17 mouse cellular contexts compared by ENCODE assay signal in the genomic region with DNA sequence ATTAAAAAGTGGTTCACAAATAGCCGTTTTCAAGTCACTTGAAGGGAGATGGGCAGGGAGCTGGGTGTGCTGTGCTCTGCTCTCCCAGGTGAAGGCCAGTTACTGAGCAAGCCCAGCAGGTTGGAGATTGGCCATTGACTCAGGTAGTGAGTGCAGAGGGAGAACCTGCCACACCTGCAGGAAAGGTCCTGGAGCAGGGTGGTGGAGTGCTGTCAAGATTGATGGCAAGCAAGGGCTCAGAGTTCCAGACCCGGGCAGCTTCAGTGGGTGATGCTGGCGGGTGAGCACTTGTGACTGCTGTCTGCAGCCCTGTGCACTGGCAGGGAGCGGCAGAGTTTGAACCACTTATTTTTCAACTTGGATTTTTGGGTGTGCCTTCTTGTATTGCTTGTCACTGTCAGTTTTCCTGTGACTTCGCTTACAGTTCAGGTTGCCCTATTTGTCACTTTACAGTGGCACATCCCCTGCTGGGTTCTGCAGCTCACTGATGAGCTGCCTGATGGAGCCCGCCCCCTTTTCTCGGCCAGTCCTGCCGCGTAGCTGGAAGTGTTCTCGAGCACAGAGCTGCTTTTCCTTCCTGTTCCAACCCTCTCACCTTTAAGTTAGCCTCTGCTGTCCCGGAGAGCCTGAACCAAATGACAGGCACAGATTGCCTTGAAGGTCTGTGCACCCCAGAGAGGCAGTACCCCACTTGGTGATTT. TPM values are rescaled to one million over a fixed set of nuclear protein-coding genes. Genes with fewer than 3 reads are reported as not detected.
DNase-seq lines count a peak whose midpoint lies in the region; ATAC-seq and TF ChIP-seq lines count a peak whose summit lies in the region.
"Had no signal": no experiment of that assay in that cellular context is flagged by ENCODE, and none has a peak within 500 bp of the region (broad histone marks: within the 10 kb centered on the region; RNA-seq: fewer than 3 reads in every experiment).

No protein-coding gene starts in this region.

- DNase-seq in frontal cortex, postnatal 36 days (ENCODE audit: low spot score in 2 of 2), result no peak
- no peak for DNase-seq in layer of hippocampus, adult 2 months (ENCODE audit: low spot score in 2 of 2)
- no peak for DNase-seq in layer of hippocampus, postnatal 14 days (ENCODE audit: low spot score in 2 of 2)
- no peak for DNase-seq in retina, postnatal 1 day
- no peak for DNase-seq in layer of hippocampus, adult 8-10 months (ENCODE audit: low spot score in 2 of 2)
- DNase-seq: cerebellum, adult 11-12 months; gastrocnemius, postnatal 25 days; kidney, adult 18-20 months; layer of hippocampus, adult 9-11 months; left cerebral cortex, postnatal 4 days; midbrain, embryonic 14.5 days; right cerebral cortex, postnatal 14 days; thymus, postnatal 4 days had no signal

- peak overlapping the region; percentile 33 for H3K4me2 ChIP-seq in embryonic facial prominence, embryonic 13.5 days
- H3K4me2 ChIP-seq in intestine, embryonic 16.5 days (ENCODE audit: low read depth, low read length), result 0 out of 2 replicates have a peak overlapping the region, but pooled peaks have one; percentile 9

- H3K9ac ChIP-seq in embryonic facial prominence, embryonic 13.5 days, result peak overlapping the region; percentile 54; the same call in 1 of the 2 replicates
- no peak overlapping the region for H3K9ac ChIP-seq in intestine, embryonic 16.5 days (ENCODE audit: low read depth, low read length)

- 38% methylated on average over 11 of the region's 11 CpGs for WGBS in embryonic facial prominence, embryonic 13.5 days
- WGBS in intestine, embryonic 16.5 days, result 21% methylated on average over 11 of the region's 11 CpGs

- H3K4me1 ChIP-seq in embryonic facial prominence, embryonic 13.5 days, result peaks cover 54% of the 10 kb centered on the region
- peaks cover 33% of the 10 kb centered on the region for H3K4me1 ChIP-seq in intestine, embryonic 16.5 days (ENCODE audit: control insufficient read depth, insufficient read depth, low read length)

- H3K36me3 ChIP-seq in embryonic facial prominence, embryonic 13.5 days, result no peaks in the 10 kb centered on the region
- H3K36me3 ChIP-seq in intestine, embryonic 16.5 days (ENCODE audit: control insufficient read depth, insufficient read depth, low read length), result no peaks in the 10 kb centered on the region

- no peaks in the 10 kb centered on the region for H3K9me3 ChIP-seq in embryonic facial prominence, embryonic 13.5 days
- H3K9me3 ChIP-seq in intestine, embryonic 16.5 days (ENCODE audit: control insufficient read depth, low read length), result no peaks in the 10 kb centered on the region

- peak overlapping the region; percentile 28; the same call in 1 of the 2 replicates for H3K27ac ChIP-seq in layer of hippocampus, adult 2 months
- H3K27ac ChIP-seq in embryonic facial prominence, embryonic 13.5 days, result no peak overlapping the region
- H3K27ac ChIP-seq in intestine, embryonic 16.5 days (ENCODE audit: low read length), result peak overlapping the region; percentile 5; the same call in 1 of the 2 replicates

- no peak for TF ChIP-seq CTCF in layer of hippocampus, adult 2 months (conservative IDR thresholded peaks at IDR 0.05)

- peak; percentile 13; the same call in 1 of the 2 replicates for ATAC-seq in frontal cortex, adult (ENCODE audit: low TSS enrichment)
- ATAC-seq in embryonic facial prominence, embryonic 13.5 days (ENCODE audit: insufficient number of reproducible peaks, insufficient read depth, low FRiP score, low TSS enrichment, low read depth), result no peak
- 0 out of 2 replicates have a peak, but pooled peaks have one; percentile 12 for ATAC-seq in intestine, embryonic 16.5 days
- ATAC-seq: activated CD4-positive, CD25-positive, alpha-beta regulatory T cell, adult 4 months had no signal

- no peak overlapping the region for H3K4me3 ChIP-seq in layer of hippocampus, adult 2 months
- H3K4me3 ChIP-seq in embryonic facial prominence, embryonic 13.5 days, result no peak overlapping the region
- no peak overlapping the region; the same call in 1 of the 2 replicates for H3K4me3 ChIP-seq in intestine, embryonic 16.5 days (ENCODE audit: low read length)

- no peaks in the 10 kb centered on the region for H3K27me3 ChIP-seq in embryonic facial prominence, embryonic 13.5 days
- H3K27me3 ChIP-seq in intestine, embryonic 16.5 days (replicated peaks; ENCODE audit: control insufficient read depth, insufficient read depth, low read length), result no peaks in the 10 kb centered on the region

RNA-seq across cellular contexts. Expression of gene Arid1b, which starts 27.3 kb away (rescaled TPM):
- 100 to 1,000 TPM; 114 to 119 TPM for total RNA-seq in layer of hippocampus, adult 2 months (2021)
- total RNA-seq in layer of hippocampus, postnatal 14 days (2021), result 10 to 100 TPM; 83.5 to 95.2 TPM
- 13.0 and 14.1 TPM in 2 replicates for polyA plus RNA-seq in embryonic facial prominence, embryonic 13.5 days (2015; fragmentation: Nextera tagmentation; extraction: Ambion mirVana)
- 5.8 and 6.5 TPM in 2 replicates for polyA plus RNA-seq in intestine, embryonic 16.5 days (2015; fragmentation: Nextera tagmentation; extraction: Ambion mirVana)
- 100 to 1,000 TPM in 3 of 4 experiments, 10 to 100 TPM in 1; 88.8 to 107 (median 100) TPM for total RNA-seq in layer of hippocampus, adult 8-10 months (2022)
